ENCODE assay signal across 8 mouse cellular contexts in the genomic region with DNA sequence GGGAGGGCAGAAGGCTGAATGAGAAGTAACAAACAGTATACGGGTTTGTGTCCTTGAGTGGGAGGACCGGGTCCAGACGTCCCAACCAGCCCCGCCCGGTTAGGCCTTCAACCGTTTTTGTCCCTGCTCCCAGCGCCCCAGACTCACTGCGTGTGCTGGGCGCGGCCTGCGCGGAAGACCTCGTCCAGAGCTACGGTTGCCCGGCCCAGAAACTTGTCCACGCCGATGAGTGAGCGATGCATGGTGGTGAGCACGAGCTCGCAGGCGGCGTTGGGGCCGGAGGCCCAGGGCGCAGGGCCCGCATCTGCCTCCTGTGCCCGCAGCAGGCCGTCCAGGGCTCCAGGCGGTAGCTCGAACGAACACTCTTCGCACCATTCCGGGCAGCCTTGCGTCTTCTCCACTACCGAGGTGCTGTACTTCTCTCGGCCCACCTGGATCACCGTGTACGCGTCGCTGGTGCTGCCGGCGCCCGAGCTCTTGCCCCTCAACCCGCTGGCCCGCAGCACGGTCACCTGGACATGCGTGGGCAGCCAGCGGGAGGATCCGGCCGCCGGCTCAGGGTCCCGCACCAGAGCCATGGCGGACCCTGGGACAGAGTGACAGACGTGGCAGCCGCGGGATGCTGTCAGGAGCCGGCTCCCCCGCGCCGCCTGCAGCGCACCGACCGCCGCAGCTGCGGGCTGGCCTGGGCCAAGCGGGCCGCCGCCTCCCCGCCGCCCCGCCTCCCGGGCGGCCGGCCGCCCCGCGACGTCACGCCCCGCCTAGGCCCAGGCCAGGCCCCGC. TPM values are rescaled to one million over a fixed set of nuclear protein-coding genes. Genes with fewer than 3 reads are reported as not detected.
A peak's percentile ranks its signal among the peaks of the same experiment; 100 is the strongest.
DNase-seq lines count a peak whose midpoint lies in the region; ATAC-seq lines count a peak whose summit lies in the region.

A gene (minus strand): TSS at position 684 of the 783 bp plus-strand sequence.

- H3K9ac ChIP-seq in liver, embryonic 11.5 days (ENCODE audit: low read depth, low read length) = peak within 1 kb of the TSS; percentile 66

- peak within 1 kb of the TSS; percentile 68 for H3K4me3 ChIP-seq in liver, embryonic 11.5 days (ENCODE audit: low read depth, low read length)

- WGBS in liver, embryonic 11.5 days = 4% methylated on average over 80 of the region's 80 CpGs

- peaks cover 2% of the 10 kb centered on the region; the same call in 1 of the 2 replicates for H3K27me3 ChIP-seq in liver, embryonic 11.5 days (replicated peaks; ENCODE audit: control insufficient read depth, insufficient read depth, low read length)

- peaks cover 22% of the 10 kb centered on the region for H3K4me1 ChIP-seq in liver, embryonic 11.5 days (replicated peaks; ENCODE audit: control insufficient read depth, insufficient read depth, low read length)

- H3K27ac ChIP-seq in liver, embryonic 11.5 days (ENCODE audit: low read depth, low read length) = no peak within 1 kb of the TSS

- peak; percentile 48 for DNase-seq in ovary, adult 18-20 months (ENCODE audit: low spot score)
- DNase-seq in ovary, postnatal 14 days (ENCODE audit: low spot score) = no peak
- peak; percentile 59 for DNase-seq in brain, adult 2 months (ENCODE audit: low read depth, low spot score)
- peak; percentile 39 for DNase-seq in gastrocnemius, postnatal 10 days
- DNase-seq in liver, embryonic 11.5 days (ENCODE audit: low spot score) = peak; percentile 54
- no peak for DNase-seq in cerebellum, adult 9-10 months

- H3K36me3 ChIP-seq in liver, embryonic 11.5 days (ENCODE audit: control insufficient read depth, insufficient read depth, low read length) = no peaks in the 10 kb centered on the region

- no peaks in the 10 kb centered on the region for H3K9me3 ChIP-seq in liver, embryonic 11.5 days (ENCODE audit: control insufficient read depth, low read length)

- peak; percentile 18 for ATAC-seq in inflammation-experienced regulatory T-cells, adult 6 months
- peak; percentile 16; the same call in 1 of the 2 replicates for ATAC-seq in liver, embryonic 11.5 days (replicated peaks; ENCODE audit: low FRiP score)
- ATAC-seq in neutrophil, adult 5-6 weeks (ENCODE audit: extremely low read depth, insufficient number of reproducible peaks, low FRiP score, poor library complexity, severe bottlenecking) = no peak

- peak within 1 kb of the TSS; percentile 100 for H3K4me2 ChIP-seq in liver, embryonic 11.5 days

RNA-seq across cellular contexts. Expression of the gene that starts here (rescaled TPM):
- total RNA-seq in gastrocnemius, postnatal 10 days (2021) = 10 to 100 TPM; 36.9 to 42.1 TPM
- polyA plus RNA-seq in inflammation-experienced regulatory T-cells, adult 6 months (2017; shearing (Covaris generic)) = under 1 TPM; 0.50 to 0.67 (median 0.66) TPM
- 1.0 TPM in 2 replicates for polyA plus RNA-seq in liver, embryonic 11.5 days (2014; fragmentation: Nextera tagmentation; extraction: Ambion mirVana)
- 10.8 and 10.9 TPM in 2 replicates for total RNA-seq in neutrophil, adult 5-6 weeks (2017)

Comparison
In these comparisons a context has a peak if more than half of its experiments do, and no peak if none do; other contexts are left out.
1. DNase-seq: peak in ovary, adult 18-20 months (single experiment), brain, adult 2 months (single experiment), gastrocnemius, postnatal 10 days (single experiment) and liver, embryonic 11.5 days (single experiment); none in ovary, postnatal 14 days (single experiment) and cerebellum, adult 9-10 months (single experiment).
2. Peak in ATAC-seq in inflammation-experienced regulatory T-cells, adult 6 months; RNA of the gene not detected or under 1 TPM.